Mouse (Mus musculus): ENCODE data around the gene Phactr4. TPM values are rescaled to one million over a fixed set of nuclear protein-coding genes. Genes with fewer than 3 reads are reported as not detected.
A peak's percentile ranks its signal among the peaks of the same experiment; 100 is the strongest.

Gene Phactr4
- polyA plus RNA-seq, 1 experiment from 2014 or later: 27.9 TPM

- no peak overlapping the region for H3K27ac ChIP-seq
- no peak overlapping the region for H3K4me3 ChIP-seq
- H3K4me1 ChIP-seq: no peaks in the 10 kb centered on the region
- no peaks in the 10 kb centered on the region for H3K9me3 ChIP-seq (replicated peaks)
- 85% methylated on average over 13 of the region's 13 CpGs for WGBS
- DNase-seq (ENCODE audit: low spot score): no peak
- H3K27me3 ChIP-seq (ENCODE audit: low read depth, poor library complexity, severe bottlenecking): no peaks in the 10 kb centered on the region
- H3K36me3 ChIP-seq: peaks cover 27% of the 10 kb centered on the region
Measured at GRCm38 (mm10) chr4:132406393-132407189, 15.7 kb downstream of the Phactr4 start.

- no peak for DNase-seq (ENCODE audit: low spot score)
- Histone ChIP-seq H3K4me1 (no peaks in the 10 kb centered on the region), H3K36me3 (peaks cover 26% of the 10 kb centered on the region), H3K9me3 (replicated peaks) (no peaks in the 10 kb centered on the region), H3K27ac (no peak overlapping the region), H3K27me3 (ENCODE audit: low read depth, poor library complexity, severe bottlenecking) (no peaks in the 10 kb centered on the region), H3K4me3 (no peak overlapping the region)
- 91% methylated on average over 5 of the region's 5 CpGs for WGBS
Measured at GRCm38 (mm10) chr4:132404588-132404987, 17.7 kb downstream of the Phactr4 start.

- Histone ChIP-seq H3K9me3 (replicated peaks) (no peaks in the 10 kb centered on the region), H3K27ac (no peak overlapping the region), H3K36me3 (peaks cover 30% of the 10 kb centered on the region), H3K4me3 (no peak overlapping the region), H3K27me3 (ENCODE audit: low read depth, poor library complexity, severe bottlenecking) (no peaks in the 10 kb centered on the region), H3K4me1 (peaks cover 3% of the 10 kb centered on the region)
- no peak for DNase-seq (ENCODE audit: low spot score)
- WGBS: 86% methylated on average over 5 of the region's 5 CpGs
Measured at GRCm38 (mm10) chr4:132403063-132403660, 19.1 kb downstream of the Phactr4 start.

GRCm38 (mm10) chr4:132401016-132401415, 21.3 kb downstream of the Phactr4 start:
- 96% methylated on average over 9 of the region's 9 CpGs for WGBS

GRCm38 (mm10) chr4:132398863-132399262, 23.4 kb downstream of the Phactr4 start:
- no peaks in the 10 kb centered on the region for H3K9me3 ChIP-seq (replicated peaks)
- H3K4me1 ChIP-seq: peaks cover 7% of the 10 kb centered on the region
- H3K4me3 ChIP-seq: no peak overlapping the region
- WGBS: 87% methylated on average over 5 of the region's 5 CpGs
- H3K27me3 ChIP-seq (ENCODE audit: low read depth, poor library complexity, severe bottlenecking): no peaks in the 10 kb centered on the region
- no peak overlapping the region for H3K27ac ChIP-seq
- no peak for DNase-seq (ENCODE audit: low spot score)
- peaks cover 10% of the 10 kb centered on the region for H3K36me3 ChIP-seq

More at GRCm38 (mm10) chr4:132401016-132401415, 21.3 kb downstream of the Phactr4 start:
- Histone ChIP-seq H3K36me3 (peaks cover 21% of the 10 kb centered on the region), H3K27me3 (ENCODE audit: low read depth, poor library complexity, severe bottlenecking) (no peaks in the 10 kb centered on the region), H3K4me1 (peaks cover 7% of the 10 kb centered on the region), H3K9me3 (replicated peaks) (no peaks in the 10 kb centered on the region), H3K27ac (no peak overlapping the region), H3K4me3 (no peak overlapping the region)
- no peak for DNase-seq (ENCODE audit: low spot score)

- DNase-seq (ENCODE audit: low spot score): peak; percentile 53
- Histone ChIP-seq H3K4me3 (no peak overlapping the region), H3K36me3 (peaks cover 10% of the 10 kb centered on the region), H3K27me3 (ENCODE audit: low read depth, poor library complexity, severe bottlenecking) (no peaks in the 10 kb centered on the region), H3K9me3 (replicated peaks) (no peaks in the 10 kb centered on the region), H3K4me1 (peaks cover 7% of the 10 kb centered on the region), H3K27ac (no peak overlapping the region)
- 55% methylated on average over 11 of the region's 11 CpGs for WGBS
Measured at GRCm38 (mm10) chr4:132398045-132398774, 24.1 kb downstream of the Phactr4 start.

GRCm38 (mm10) chr4:132397120-132397519, 25.2 kb downstream of the Phactr4 start:
- Histone ChIP-seq H3K9me3 (replicated peaks) (no peaks in the 10 kb centered on the region), H3K4me1 (peaks cover 7% of the 10 kb centered on the region), H3K27ac (no peak overlapping the region), H3K27me3 (ENCODE audit: low read depth, poor library complexity, severe bottlenecking) (no peaks in the 10 kb centered on the region), H3K4me3 (no peak overlapping the region), H3K36me3 (peaks cover 10% of the 10 kb centered on the region)
- 89% methylated on average over 3 of the region's 3 CpGs for WGBS
- no peak for DNase-seq (ENCODE audit: low spot score)

- no peaks in the 10 kb centered on the region for H3K27me3 ChIP-seq (ENCODE audit: low read depth, poor library complexity, severe bottlenecking)
- H3K27ac ChIP-seq: no peak overlapping the region
- H3K4me3 ChIP-seq: no peak overlapping the region
- no peak for DNase-seq (ENCODE audit: low spot score)
- peaks cover 10% of the 10 kb centered on the region for H3K36me3 ChIP-seq
- WGBS: 94% methylated on average over 7 of the region's 7 CpGs
- peaks cover 7% of the 10 kb centered on the region for H3K4me1 ChIP-seq
- no peaks in the 10 kb centered on the region for H3K9me3 ChIP-seq (replicated peaks)
Measured at GRCm38 (mm10) chr4:132396251-132396650, 26.0 kb downstream of the Phactr4 start.

GRCm38 (mm10) chr4:132391063-132391740, 31.1 kb downstream of the Phactr4 start:
- Histone ChIP-seq H3K27ac (no peak overlapping the region), H3K27me3 (ENCODE audit: low read depth, poor library complexity, severe bottlenecking) (no peaks in the 10 kb centered on the region), H3K36me3 (peaks cover 12% of the 10 kb centered on the region), H3K4me1 (no peaks in the 10 kb centered on the region), H3K4me3 (no peak overlapping the region), H3K9me3 (replicated peaks) (no peaks in the 10 kb centered on the region)
- 97% methylated on average over 8 of the region's 8 CpGs for WGBS
- no peak for DNase-seq (ENCODE audit: low spot score)

GRCm38 (mm10) chr4:132389302-132389701, 33.0 kb downstream of the Phactr4 start:
- no peak overlapping the region for H3K4me3 ChIP-seq
- H3K36me3 ChIP-seq: peaks cover 29% of the 10 kb centered on the region
- H3K4me1 ChIP-seq: no peaks in the 10 kb centered on the region
- H3K27me3 ChIP-seq (ENCODE audit: low read depth, poor library complexity, severe bottlenecking): no peaks in the 10 kb centered on the region
- H3K27ac ChIP-seq: no peak overlapping the region
- no peak for DNase-seq (ENCODE audit: low spot score)
- 93% methylated on average over 4 of the region's 4 CpGs for WGBS
- no peaks in the 10 kb centered on the region for H3K9me3 ChIP-seq (replicated peaks)

- Histone ChIP-seq H3K27ac (no peak overlapping the region), H3K4me1 (no peaks in the 10 kb centered on the region), H3K27me3 (ENCODE audit: low read depth, poor library complexity, severe bottlenecking) (no peaks in the 10 kb centered on the region), H3K9me3 (replicated peaks) (no peaks in the 10 kb centered on the region), H3K4me3 (no peak overlapping the region), H3K36me3 (peaks cover 44% of the 10 kb centered on the region)
- WGBS: 75% methylated on average over 5 of the region's 5 CpGs
- no peak for DNase-seq (ENCODE audit: low spot score)
Measured at GRCm38 (mm10) chr4:132387617-132388016, 34.7 kb downstream of the Phactr4 start.

GRCm38 (mm10) chr4:132386846-132387245, 35.4 kb downstream of the Phactr4 start:
- peaks cover 52% of the 10 kb centered on the region for H3K36me3 ChIP-seq
- H3K9me3 ChIP-seq (replicated peaks): no peaks in the 10 kb centered on the region
- no peak overlapping the region for H3K27ac ChIP-seq
- H3K4me3 ChIP-seq: no peak overlapping the region
- DNase-seq (ENCODE audit: low spot score): no peak
- no peaks in the 10 kb centered on the region for H3K27me3 ChIP-seq (ENCODE audit: low read depth, poor library complexity, severe bottlenecking)
- no peaks in the 10 kb centered on the region for H3K4me1 ChIP-seq
- WGBS: 89% methylated on average over 7 of the region's 7 CpGs

All from limb, embryonic 10.5 days (tissue).